Mouse (Mus musculus): ENCODE data around the gene Oscp1. TPM values are rescaled to one million over a fixed set of nuclear protein-coding genes. Genes with fewer than 3 reads are reported as not detected.

The Oscp1 gene
- total RNA-seq, 2 experiments from 2014 or later = 4.9 to 5.9 TPM

Other genes with a start within 250 kb of the Oscp1 start
- 1 to 10 TPM in 1 of 2 experiments, under 1 TPM in 1; 0.52 to 1.4 TPM for gene Csf3r, start 34.0 kb upstream of the Oscp1 start, total RNA-seq (2021)
- gene Mrps15, start 11.6 kb upstream of the Oscp1 start, total RNA-seq (2021) = 10 to 100 TPM; 62.9 to 65.3 TPM
- 10 to 100 TPM; 17.3 to 18.4 TPM for gene Lsm10, start 38.1 kb downstream of the Oscp1 start, total RNA-seq (2021)
- gene Stk40, start 45.4 kb downstream of the Oscp1 start, total RNA-seq (2021) = 10 to 100 TPM; 32.5 to 33.2 TPM
- 10 to 100 TPM; 27.3 to 29.3 TPM for gene Eva1b, start 89.2 kb downstream of the Oscp1 start, total RNA-seq (2021)
- gene Sh3d21, start 104.9 kb downstream of the Oscp1 start, total RNA-seq (2021) = 1 to 10 TPM; 1.6 to 1.8 TPM
- gene Thrap3, start 144.2 kb downstream of the Oscp1 start, total RNA-seq (2021) = 100 to 1,000 TPM; 226 TPM
- gene Map7d1, start 197.8 kb downstream of the Oscp1 start, total RNA-seq (2021) = 100 to 1,000 TPM; 182 to 197 TPM
- gene Trappc3, start 203.8 kb downstream of the Oscp1 start, total RNA-seq (2021) = 10 to 100 TPM; 50.7 to 54.3 TPM
- 1 to 10 TPM; 2.3 to 3.1 TPM for gene Col8a2, start 228.2 kb downstream of the Oscp1 start, total RNA-seq (2021)